Mouse (Mus musculus) heart, adult 2 months (tissue): Measurements from ENCODE around the gene Hk2.

Source experiments
- CTCF ChIP-seq: fragments of 200-600 bp; IDR thresholded peaks from 2 replicates; pipeline ENCODE4 v1.8.1; 2022; ENCODE audit warnings: antibody characterized with exemption, mild to moderate bottlenecking, moderate library complexity
- POLR2A ChIP-seq: fragments of 200-500 bp; IDR thresholded peaks from 2 replicates; pipeline ENCODE4 v1.6.1; 2011; ENCODE audit warnings: mild to moderate bottlenecking, low read depth, low read length, control low read depth; ENCODE audit not compliant: insufficient read depth

DNA sequence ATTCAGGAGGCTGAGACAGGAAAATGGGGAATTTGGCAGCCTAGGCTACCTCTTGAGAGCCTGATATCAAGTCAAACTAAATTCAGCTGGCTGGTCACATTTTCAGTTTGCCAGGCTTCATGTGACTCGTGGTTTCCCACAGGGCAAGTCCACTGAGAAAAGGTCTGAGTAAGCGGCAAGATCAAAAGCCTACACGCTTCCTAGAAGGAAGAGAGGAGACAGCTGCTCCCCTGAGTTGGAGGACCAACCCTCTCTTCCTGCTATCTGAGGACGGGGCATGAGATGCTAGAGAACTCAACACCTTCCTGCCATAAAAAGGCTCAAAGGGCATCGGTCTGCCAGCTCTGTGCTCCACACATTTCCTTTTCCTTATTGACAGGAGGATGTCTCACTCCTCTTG, 27.2 kb downstream of the Hk2 start:
- TF ChIP-seq POLR2A: no peak
- TF ChIP-seq CTCF: no peak
